Mouse (Mus musculus) adrenal gland, adult 18-20 months (tissue): ENCODE data around the gene Syt3. TPM values are rescaled to one million over a fixed set of nuclear protein-coding genes. Genes with fewer than 3 reads are reported as not detected.

Experiments used
- DNase-seq, 2 experiments: peaks; one replicate each; pipeline ENCODE4 v3.0.0; 2021 to 2022; ENCODE audit warnings: low spot score in 2 of 2
- total RNA-seq, 2 experiments: library from RNA; stranded (reverse); gene quantifications; 1 replicate in 1 of 2; 2 replicates in 1 of 2; pipeline ENCODE4 v1.2.3; 2021

The Syt3 gene
- total RNA-seq, 2 experiments from 2014 or later, result 4.7 to 6.9 TPM

GRCm38 (mm10) chr7:44405346-44406014 lies 21.6 kb downstream of the Syt3 start:
- DNase-seq, result peak; percentile 60 to 67

- no peak for DNase-seq
Measured at GRCm38 (mm10) chr7:44406015-44406355, 22.1 kb downstream of the Syt3 start.

- DNase-seq, result no peak
Measured at GRCm38 (mm10) chr7:44411144-44411543, 27.2 kb downstream of the Syt3 start.

GRCm38 (mm10) chr7:44413307-44413706 lies 29.4 kb downstream of the Syt3 start:
- DNase-seq, result no peak

- DNase-seq, result no peak
Measured at GRCm38 (mm10) chr7:44427666-44428065, 43.8 kb downstream of the Syt3 start.

DNA sequence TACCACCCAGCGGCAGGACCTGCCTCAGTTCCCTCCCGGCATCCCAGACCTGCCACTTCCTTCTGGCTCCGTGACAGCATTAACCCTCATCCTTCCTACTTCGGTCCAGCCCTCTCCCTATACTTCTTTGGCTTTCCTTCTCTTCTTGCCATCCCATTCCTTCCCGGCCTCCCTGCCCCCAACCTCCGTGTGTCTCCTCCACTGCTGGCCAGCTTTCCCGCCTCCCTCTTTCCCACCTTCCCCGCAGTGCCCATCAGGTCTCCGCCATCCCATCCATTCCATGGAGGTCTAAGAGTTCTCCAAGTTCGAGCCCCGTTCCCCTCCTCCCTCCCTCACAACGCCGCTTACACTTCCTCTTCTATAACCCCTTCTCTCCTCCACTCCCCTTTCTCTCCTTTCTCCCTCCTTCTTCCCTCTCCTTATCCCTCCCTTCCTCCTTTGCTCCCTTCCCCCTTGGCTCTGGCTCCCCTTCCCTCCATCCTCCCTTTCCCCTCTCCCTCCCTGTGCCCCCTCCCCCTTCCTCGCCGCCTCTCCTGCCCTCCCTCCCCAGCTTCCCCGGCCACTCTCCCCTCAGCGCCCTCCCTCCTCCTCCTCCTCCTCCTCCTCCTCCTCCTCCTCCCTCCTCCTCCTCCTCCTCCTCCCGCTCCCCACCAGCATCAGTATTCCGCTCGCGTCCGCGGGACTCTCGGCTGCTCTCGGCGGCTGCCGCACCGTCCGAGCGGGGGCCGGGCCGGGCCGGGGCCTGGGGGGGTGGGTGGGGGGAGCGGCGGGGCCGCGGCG lies 44.5 kb downstream of the Syt3 start:
- DNase-seq, result no peak

GRCm38 (mm10) chr7:44428968-44429521 lies 45.1 kb downstream of the Syt3 start, which contains the start of gene Lrrc4b:
TSS of gene Lrrc4b (plus strand) at chr7:44429018.
- no peak for DNase-seq

GRCm38 (mm10) chr7:44429534-44430488 lies 45.9 kb downstream of the Syt3 start:
- no peak for DNase-seq

GRCm38 (mm10) chr7:44432550-44432949 lies 48.6 kb downstream of the Syt3 start:
- DNase-seq, result no peak

DNA sequence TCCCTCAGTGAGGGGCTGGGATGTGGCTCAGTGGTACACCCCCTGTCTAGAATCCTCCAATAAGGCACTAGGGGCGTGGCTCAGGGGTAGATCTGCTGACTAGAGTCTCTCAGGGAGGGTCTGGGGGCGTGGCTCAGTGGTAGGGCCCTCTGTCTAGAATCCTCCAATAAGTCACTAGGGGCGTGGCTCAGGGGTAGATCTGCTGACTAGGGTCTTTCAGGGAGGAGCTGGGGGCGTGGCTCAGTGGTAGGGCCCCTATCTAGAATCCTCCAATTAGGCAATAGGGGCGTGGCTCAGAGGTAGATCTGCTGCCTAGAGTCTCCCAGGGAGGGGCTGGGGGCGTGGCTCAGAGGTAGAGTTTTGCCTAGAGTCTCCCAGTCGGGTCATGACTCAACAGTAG lies 49.5 kb downstream of the Syt3 start:
- DNase-seq, result no peak

DNA sequence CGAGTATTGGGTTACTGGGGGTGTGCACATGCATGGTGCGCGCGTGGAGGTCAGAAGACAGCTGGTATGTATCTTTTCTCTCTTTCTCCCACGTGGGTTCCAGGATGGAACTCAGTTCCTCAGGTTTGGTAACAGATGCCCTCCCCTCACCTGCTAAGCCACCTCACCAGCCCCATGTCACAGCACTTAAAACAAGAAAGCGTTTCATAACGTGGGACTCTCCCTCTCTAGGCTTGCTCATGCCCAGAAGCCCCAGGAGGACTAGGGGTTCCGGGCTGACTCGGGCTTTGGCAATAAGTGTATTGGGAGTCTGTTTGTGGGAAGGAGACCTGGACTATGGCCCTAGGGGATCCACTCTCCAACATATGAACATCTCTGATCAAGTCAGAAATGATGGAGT lies 50.2 kb downstream of the Syt3 start:
- DNase-seq, result no peak

DNA sequence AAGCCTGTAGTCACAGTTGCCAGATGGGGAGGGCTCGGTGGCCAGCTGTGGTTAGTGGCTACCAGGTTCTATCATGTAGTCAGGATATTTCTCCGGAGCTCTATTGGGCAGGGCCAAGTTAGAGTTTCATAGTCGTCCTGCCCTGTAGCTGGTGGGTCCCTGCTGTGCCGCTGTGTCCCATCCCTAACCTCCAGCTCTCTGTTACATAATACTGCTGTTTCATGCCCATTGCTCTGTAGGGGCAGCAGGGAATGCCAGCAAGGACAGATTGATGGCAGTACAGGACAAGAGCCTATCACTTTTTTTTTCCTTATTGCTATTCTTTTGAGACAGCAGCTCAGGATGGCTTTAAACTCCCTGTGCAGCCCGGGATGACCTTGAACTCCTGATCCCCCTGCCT lies 51.9 kb downstream of the Syt3 start:
- DNase-seq, result no peak

GRCm38 (mm10) chr7:44436267-44436666 lies 52.4 kb downstream of the Syt3 start:
- no peak for DNase-seq

DNA sequence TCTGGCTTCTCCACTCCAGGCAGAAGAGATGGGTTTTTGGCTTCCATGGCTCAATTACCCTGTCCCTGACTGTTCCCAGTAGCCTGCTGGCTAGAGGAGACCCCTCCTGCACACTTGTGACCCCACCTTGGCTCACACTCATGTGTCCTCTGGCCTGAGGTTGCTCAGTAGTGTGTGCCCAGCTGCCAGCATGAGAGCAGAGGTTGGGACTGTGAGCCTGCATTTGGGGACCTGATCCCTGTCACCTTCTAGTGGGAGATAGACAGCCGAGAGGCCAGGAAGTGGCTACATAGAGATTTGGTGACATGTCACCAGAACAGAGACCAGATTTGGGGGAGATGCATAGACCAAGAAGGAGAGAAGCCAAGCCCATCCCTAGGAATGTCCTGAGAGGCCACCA lies 53.3 kb downstream of the Syt3 start:
- DNase-seq, result no peak

- no peak for DNase-seq
Measured at GRCm38 (mm10) chr7:44437933-44438332, 54.0 kb downstream of the Syt3 start.

GRCm38 (mm10) chr7:44439696-44440095 lies 55.8 kb downstream of the Syt3 start:
- DNase-seq, result no peak

GRCm38 (mm10) chr7:44440479-44440878 lies 56.6 kb downstream of the Syt3 start:
- no peak for DNase-seq

DNA sequence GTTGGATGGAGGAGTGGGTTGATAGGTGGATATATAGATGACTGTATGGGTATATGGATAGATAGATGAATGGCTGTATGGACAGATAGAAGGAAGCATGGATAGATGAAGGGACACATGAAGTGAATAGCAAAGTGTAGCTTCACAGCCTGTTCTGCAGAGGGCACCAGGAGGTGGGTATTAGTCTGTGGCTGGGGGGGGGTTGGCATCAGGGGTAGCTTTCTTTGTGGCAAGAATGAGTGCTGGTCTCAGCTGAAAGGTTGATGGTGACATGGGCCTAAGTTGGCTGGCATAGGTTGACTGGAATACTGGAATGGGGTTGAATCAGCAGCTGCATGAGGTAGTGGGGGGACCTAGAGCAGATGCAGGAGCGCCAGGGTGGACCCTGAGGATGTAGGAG lies 57.3 kb downstream of the Syt3 start:
- DNase-seq, result no peak

GRCm38 (mm10) chr7:44441648-44442109 lies 57.8 kb downstream of the Syt3 start:
- DNase-seq, result no peak

DNA sequence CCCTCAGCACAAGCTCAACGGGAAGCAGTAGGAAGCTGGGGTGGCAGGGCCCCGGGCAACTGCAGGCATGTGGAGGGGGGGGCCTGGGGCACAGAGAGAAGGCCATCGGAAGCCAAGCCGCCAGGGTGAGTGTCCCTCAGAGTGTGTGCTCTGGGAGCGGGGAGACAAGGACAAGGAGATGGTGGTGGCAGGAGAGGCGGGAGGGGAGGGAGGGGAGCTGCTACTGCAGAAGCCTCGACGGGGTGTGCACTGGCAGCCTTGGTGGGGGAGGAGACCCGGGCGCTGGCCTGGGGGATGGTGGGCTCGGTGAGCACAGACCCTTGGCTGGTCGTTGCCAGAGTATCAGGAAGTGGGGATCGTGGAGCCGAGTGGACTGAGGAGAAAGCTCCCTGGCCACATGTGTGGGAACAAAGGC lies 58.5 kb downstream of the Syt3 start:
- DNase-seq, result no peak
